Mouse (Mus musculus): ENCODE data around the gene Dhdh.
"Not testable (repeated sequence)": the region's sequence is repeated elsewhere in the genome, so short reads cannot be mapped to it uniquely, and the experiment has no call there.

Dhdh gene

DNA sequence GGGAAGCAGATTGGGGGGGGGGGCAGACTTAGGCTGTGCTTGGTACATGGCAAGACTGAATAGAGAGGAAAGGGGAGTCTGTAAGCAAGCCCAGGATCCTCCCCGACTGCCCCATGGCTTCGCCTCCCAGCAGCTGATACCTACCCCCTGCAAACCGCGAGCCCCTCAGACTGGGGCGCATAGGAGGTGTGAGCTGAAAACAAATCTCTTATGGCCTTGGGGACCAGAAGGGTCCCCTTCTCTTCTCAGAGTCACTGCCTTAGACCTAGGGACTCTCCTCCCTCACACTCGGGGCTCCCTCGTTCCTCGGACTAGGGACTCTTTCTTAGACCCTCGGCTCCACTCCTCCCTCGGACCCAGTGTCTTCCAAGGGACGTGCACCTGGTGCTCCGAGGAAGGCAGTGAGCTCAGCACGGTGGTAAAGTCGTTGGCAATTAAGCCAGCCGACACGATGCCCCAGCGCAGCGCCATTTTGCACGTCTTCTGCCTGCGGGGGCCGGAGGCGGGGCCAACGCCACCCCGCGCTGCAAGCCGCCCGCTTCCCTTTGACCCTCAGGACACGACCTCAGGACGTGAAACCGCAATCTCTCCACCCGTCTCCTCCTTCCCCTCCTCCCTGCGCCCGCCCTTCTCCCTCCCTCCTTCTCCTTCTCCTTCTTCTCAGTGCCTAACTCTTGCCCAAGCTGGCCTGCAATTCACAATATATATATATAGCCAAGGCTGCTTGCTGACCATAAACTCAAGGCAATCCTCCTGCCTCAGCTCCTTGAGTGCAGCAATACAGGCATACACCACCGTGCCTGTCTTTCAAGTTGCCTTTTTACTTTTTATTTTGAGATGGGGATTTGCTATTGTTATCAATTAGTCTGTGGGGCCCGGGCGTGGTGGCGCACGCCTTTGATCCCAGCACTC is at the start of gene Dhdh:
Dhdh (minus strand) TSS at position 513 of the 912 bp plus-strand sequence.
- no peak for DNase-seq (ENCODE audit: low spot score)

- no peak for DNase-seq (ENCODE audit: low spot score)
These were observed 49.0 kb upstream of the Dhdh start for GRCm38 (mm10) chr7:45537602-45538001.

- DNase-seq (ENCODE audit: low spot score) = peak; percentile 36
These were observed 47.1 kb upstream of the Dhdh start for GRCm38 (mm10) chr7:45535676-45536075.

GRCm38 (mm10) chr7:45530643-45531042 is 42.0 kb upstream of the Dhdh start:
- DNase-seq (ENCODE audit: low spot score) = no peak

GRCm38 (mm10) chr7:45529461-45529860 is 40.9 kb upstream of the Dhdh start:
- no peak for DNase-seq (ENCODE audit: low spot score)

DNA sequence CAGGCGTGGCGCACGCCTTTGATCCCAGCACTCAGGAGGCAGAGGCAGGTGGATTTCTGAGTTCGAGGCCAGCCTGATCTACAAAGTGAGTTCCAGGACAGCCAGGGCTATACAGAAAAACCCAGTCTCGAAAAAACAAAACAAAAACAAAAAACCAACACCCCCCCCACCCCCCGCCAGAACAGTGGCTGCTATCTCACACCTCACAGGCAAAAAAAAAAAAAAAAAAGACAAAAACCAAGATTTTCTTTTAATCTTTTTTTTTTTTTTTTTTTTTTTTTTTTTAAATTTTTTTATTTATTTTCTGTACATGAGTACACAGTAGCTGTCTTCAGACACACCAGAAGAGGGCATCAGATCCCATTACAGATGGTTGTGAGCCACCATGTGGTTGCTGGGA is 38.6 kb upstream of the Dhdh start:
- DNase-seq (ENCODE audit: low spot score) = not testable (repeated sequence)

DNA sequence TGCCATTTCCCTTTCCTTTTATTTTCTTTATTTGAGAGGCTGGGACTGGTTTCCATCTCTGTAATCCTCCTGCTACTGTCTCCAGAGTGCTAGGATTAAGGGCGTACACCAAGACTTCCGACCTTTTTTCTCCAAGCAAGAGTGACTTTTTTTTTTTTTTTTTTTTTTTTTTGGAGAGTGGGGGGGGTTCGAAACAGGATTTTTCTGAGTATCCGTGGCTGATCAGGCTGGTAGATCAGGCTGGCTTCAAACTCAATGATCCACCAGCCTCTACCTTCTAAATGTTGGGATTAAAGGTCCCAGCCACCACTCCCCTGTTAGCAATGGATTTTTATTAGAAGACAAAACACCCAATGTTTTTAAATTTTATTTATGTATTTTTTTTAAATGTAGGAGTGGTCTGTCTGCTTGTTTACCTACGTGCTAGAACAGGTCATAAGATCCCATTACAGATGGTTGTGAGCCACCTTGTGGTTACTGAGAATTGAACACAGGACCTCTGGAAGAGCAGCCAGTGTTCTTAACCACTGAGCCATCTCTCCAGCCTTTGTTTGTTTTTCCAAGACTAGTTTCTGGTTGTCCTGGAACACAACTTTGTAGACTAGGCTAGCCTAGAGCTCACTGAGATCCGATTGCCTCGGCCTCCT is 38.0 kb upstream of the Dhdh start:
- DNase-seq (ENCODE audit: low spot score) = peak; percentile 53

GRCm38 (mm10) chr7:45525809-45526473 is 37.3 kb upstream of the Dhdh start, which contains the start of the genes Ppp1r15a and Plekha4:
TSS of gene Ppp1r15a (minus strand) at chr7:45526268.
TSS of gene Plekha4 (plus strand) at chr7:45526330.
- peak; percentile 93 for DNase-seq (ENCODE audit: low spot score)

DNA sequence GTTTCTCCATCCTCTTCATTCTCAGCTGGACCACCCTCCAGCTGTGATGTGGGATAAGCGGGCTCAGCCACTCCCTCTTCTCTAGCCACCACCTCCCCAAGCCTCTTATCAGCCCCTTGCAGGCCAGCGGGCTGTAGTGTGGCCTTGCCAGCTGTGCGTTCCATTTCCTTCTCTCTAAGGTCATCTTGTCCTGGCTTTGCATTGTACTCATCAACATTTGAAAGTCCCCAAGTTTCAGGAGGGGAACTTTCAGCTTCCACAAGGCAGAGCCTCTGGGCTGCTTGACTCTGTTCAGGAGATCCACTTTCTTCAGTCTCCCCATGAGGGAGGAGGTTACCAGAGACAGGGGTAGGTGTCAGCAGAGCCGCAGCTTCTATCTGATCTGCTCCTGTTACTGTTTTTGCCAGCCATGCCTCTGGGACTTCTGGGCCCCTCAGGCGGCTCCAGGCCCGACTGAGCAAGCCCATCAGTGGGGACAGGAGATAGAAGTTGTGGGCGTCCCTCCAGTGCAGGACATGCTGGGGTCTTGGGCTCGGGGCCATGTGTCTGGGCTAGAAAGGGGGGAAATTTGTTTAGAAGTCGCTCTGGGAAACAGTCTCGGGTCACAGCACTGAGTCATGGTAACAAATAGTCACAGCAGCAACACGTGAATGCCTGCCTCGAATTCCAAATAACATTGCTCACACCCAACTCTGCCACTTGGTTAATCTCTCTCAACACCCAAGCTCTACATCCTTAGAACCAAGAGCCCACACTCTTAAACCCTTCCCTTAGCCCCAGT is 36.4 kb upstream of the Dhdh start:
- DNase-seq (ENCODE audit: low spot score) = peak; percentile 47

DNA sequence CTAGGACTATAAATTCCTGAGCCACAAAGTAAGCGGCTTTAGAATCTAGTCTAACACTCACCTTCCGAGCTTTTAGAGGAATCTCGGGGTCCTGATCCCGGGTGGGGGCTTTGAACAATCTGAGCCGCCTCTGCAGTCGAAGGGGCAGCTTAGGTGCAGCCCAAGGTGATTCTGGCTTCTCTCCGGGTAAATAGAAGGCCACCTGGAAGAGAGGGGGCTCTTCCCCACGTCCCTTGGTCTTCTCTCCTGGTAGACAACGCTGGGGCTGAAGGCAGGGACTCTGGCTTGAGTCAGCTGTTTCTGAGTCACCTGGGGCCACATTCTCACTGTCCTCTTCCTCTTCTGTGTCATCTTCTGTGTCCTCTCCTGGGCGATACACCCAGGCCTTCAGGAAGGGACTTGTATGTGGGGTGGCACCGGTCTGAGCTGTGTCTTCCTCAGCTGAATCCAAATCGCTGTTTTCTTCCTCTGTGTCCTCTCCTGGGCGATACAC is 35.1 kb upstream of the Dhdh start:
- no peak for DNase-seq (ENCODE audit: low spot score)

- DNase-seq (ENCODE audit: low spot score) = no peak
These were observed 34.5 kb upstream of the Dhdh start for GRCm38 (mm10) chr7:45522957-45523676.

GRCm38 (mm10) chr7:45522194-45522752 is 33.7 kb upstream of the Dhdh start:
- DNase-seq (ENCODE audit: low spot score) = no peak

- no peak for DNase-seq (ENCODE audit: low spot score)
These were observed 33.2 kb upstream of the Dhdh start for GRCm38 (mm10) chr7:45521728-45522184.

DNA sequence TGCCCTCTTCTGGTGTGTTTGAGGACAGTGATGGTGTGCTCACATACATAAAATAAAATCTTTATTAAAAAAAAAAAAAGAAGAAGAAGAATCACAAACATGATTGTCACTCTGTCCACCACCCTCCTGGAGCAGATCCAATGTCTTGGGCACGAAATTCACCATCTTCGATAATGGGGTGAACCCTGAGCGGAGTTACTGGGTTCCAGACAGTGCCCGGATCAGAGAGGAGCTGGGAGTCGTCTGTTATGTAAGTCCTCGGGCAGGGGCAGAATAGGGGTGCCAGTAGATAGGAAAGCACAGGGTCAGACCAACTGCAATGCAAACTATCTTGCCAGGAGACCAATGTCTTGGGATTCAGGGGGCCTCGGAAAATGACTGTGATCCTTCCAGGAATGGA is 32.0 kb upstream of the Dhdh start:
- no peak for DNase-seq (ENCODE audit: low spot score)

- no peak for DNase-seq (ENCODE audit: low spot score)
These were observed 30.9 kb upstream of the Dhdh start for GRCm38 (mm10) chr7:45519345-45520120.

GRCm38 (mm10) chr7:45518618-45519017 is 30.0 kb upstream of the Dhdh start:
- no peak for DNase-seq (ENCODE audit: low spot score)

GRCm38 (mm10) chr7:45516846-45517245 is 28.2 kb upstream of the Dhdh start:
- not testable (repeated sequence) for DNase-seq (ENCODE audit: low spot score)

- DNase-seq (ENCODE audit: low spot score) = no peak
These were observed 26.8 kb upstream of the Dhdh start for GRCm38 (mm10) chr7:45515436-45515835.

GRCm38 (mm10) chr7:45514411-45514810 is 25.8 kb upstream of the Dhdh start:
- no peak for DNase-seq (ENCODE audit: low spot score)

Data from adipocyte (in vitro differentiated cells).